Comparison of ENCODE assay signal across 8 mouse cellular contexts in the genomic region with DNA sequence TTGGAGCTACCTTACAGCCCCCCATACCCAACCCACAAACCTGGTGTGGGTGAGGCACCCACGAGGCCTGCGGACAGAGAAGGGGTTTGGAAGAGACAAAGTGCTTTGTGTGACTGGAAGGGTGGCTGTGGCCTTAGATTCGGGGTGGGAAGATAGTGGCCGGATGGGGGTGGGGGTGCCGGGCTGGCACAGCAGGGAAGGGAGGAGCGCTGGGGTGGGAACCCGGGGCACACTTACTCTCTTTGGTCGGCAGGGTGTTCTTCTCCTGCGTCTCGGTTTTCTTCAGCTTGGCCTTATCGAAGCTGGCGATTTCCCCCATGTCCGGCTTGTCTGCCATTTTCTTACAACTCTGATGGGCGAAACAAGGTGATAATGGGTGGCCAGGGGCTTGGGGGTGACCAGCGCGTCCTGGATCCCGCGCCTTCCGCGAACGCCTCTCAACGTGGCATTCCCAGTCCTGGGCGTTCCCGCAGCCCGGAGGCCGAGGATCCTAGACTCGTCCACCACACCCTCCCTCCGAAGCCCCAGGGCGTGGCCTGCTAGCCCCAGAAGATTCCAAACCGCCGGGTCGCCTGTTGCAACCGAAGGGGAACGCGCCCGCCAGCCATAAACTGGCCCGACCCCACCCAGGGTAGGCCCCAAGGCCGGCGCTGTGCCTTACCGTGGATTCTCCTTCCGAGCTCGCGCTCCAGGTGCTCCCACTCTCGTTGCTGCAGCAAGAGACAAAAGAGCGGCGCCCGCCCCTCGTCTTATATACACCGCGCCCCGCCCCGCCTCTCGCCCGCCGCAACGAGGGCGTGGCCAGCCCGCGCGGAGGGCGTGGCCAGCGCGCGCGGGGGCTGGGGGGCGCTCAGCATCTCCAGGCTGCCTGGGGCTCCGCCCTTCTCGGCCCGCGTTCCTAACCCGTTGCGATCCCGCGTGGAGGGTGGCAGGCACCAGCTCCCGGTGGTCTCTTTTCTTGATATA. TPM values are rescaled to one million over a fixed set of nuclear protein-coding genes. Genes with fewer than 3 reads are reported as not detected.
DNase-seq lines count a peak whose midpoint lies in the region; ATAC-seq and TF ChIP-seq lines count a peak whose summit lies in the region.

No protein-coding gene starts in this region.

- no peak for TF ChIP-seq CTCF in cortical plate, adult 2 months (IDR thresholded peaks at IDR 0.05; ENCODE audit: extremely low read depth, insufficient read depth, low read length)

- H3K4me1 ChIP-seq in cortical plate, adult 2 months (ENCODE audit: control insufficient read depth, insufficient read depth, low read length): no peaks in the 10 kb centered on the region

- peak; percentile 87 for DNase-seq in gastrocnemius, postnatal 10 days
- peak; percentile 76 to 90 for DNase-seq in left cerebral cortex, postnatal 10 days (ENCODE audit: extremely low spot score in 1 of 2, low spot score in 2 of 2)
- DNase-seq in right cerebral cortex, postnatal 14 days: peak; percentile 83
- DNase-seq in urinary bladder, postnatal 36 days (ENCODE audit: low spot score in 2 of 2): peak; percentile 85 to 86

- peak overlapping the region; percentile 91 for H3K27ac ChIP-seq in cortical plate, adult 2 months (ENCODE audit: insufficient read depth, low read length)

- H3K4me3 ChIP-seq in cortical plate, adult 2 months (ENCODE audit: insufficient read depth, low read length): peak overlapping the region; percentile 99

- peak; percentile 11 for ATAC-seq in activated CD4-positive, CD25-positive, alpha-beta regulatory T cell, adult 4 months
- ATAC-seq in inflammation-experienced regulatory T-cells, adult 6 months: peak; percentile 20
- ATAC-seq in megakaryocyte progenitor cell, adult 5-6 weeks (replicated peaks; ENCODE audit: poor library complexity): peak; percentile 64

- TF ChIP-seq POLR2A in cortical plate, adult 2 months (IDR thresholded peaks at IDR 0.05; ENCODE audit: extremely low read depth, insufficient read depth, low read length): peak; percentile 91

- intact Hi-C loops in left cerebral cortex, postnatal 10 days (cut with DNase I): loop anchor here (5.0 kb wide), 1 partner anchor 49 kb away; no protein-coding TSS in a partner anchor

RNA-seq across cellular contexts. Expression of gene Tmsb10, which starts 0.6 kb away (rescaled TPM):
- 1,000 to 10,000 TPM; 4,284 to 5,100 TPM for polyA plus RNA-seq in activated CD4-positive, CD25-positive, alpha-beta regulatory T cell, adult 4 months (2017; shearing (Covaris generic))
- polyA plus RNA-seq in cortical plate, adult 2 months (2012; rRNA removed): 462 and 568 TPM in 2 replicates
- 100 to 1,000 TPM; 485 to 609 TPM for total RNA-seq in gastrocnemius, postnatal 10 days (2021)
- polyA plus RNA-seq in inflammation-experienced regulatory T-cells, adult 6 months (2017; shearing (Covaris generic)): 1,000 to 10,000 TPM; 4,108 to 4,357 (median 4,244) TPM
- 1,000 to 10,000 TPM; 1,612 to 1,640 TPM for total RNA-seq in left cerebral cortex, postnatal 10 days (2021)
- 582 and 635 TPM in 2 replicates for total RNA-seq in megakaryocyte progenitor cell, adult 5-6 weeks (2015)
- 351 and 372 TPM in 2 replicates for total RNA-seq in megakaryocyte progenitor cell, adult 5-6 weeks (2017)

RNA-seq across cellular contexts. Expression of gene Kcmf1, which starts 58.2 kb away (rescaled TPM):
- polyA plus RNA-seq in activated CD4-positive, CD25-positive, alpha-beta regulatory T cell, adult 4 months (2017; shearing (Covaris generic)): 10 to 100 TPM; 10.1 to 12.0 TPM
- 80.4 and 87.7 TPM in 2 replicates for polyA plus RNA-seq in cortical plate, adult 2 months (2012; rRNA removed)
- 10 to 100 TPM; 84.0 to 87.2 TPM for total RNA-seq in gastrocnemius, postnatal 10 days (2021)
- 10 to 100 TPM in 2 of 3 experiments, 1 to 10 TPM in 1; 9.1 to 12.5 (median 10.3) TPM for polyA plus RNA-seq in inflammation-experienced regulatory T-cells, adult 6 months (2017; shearing (Covaris generic))
- total RNA-seq in left cerebral cortex, postnatal 10 days (2021): 10 to 100 TPM; 61.6 to 64.7 TPM
- 60.0 and 63.8 TPM in 2 replicates for total RNA-seq in megakaryocyte progenitor cell, adult 5-6 weeks (2015)
- total RNA-seq in megakaryocyte progenitor cell, adult 5-6 weeks (2017): 105 and 113 TPM in 2 replicates

Comparison
In these comparisons a context has a peak if more than half of its experiments do, and no peak if none do; other contexts are left out.
1. Peak in every context shown above with its lines: DNase-seq, ATAC-seq, H3K4me3 ChIP-seq and H3K27ac ChIP-seq.
2. ATAC-seq: peak in every context shown above with its lines; median percentile 64 in megakaryocyte progenitor cell, adult 5-6 weeks; 20 in inflammation-experienced regulatory T-cells, adult 6 months; 11 in activated CD4-positive, CD25-positive, alpha-beta regulatory T cell, adult 4 months.